Mouse (Mus musculus): ENCODE measurements around the gene Zfp458. TPM values are rescaled to one million over a fixed set of nuclear protein-coding genes. Genes with fewer than 3 reads are reported as not detected.

Zfp458 gene
- polyA plus RNA-seq (2021; fragmentation: Nextera tagmentation), result 1.7 and 3.0 TPM in 2 replicates
- long read RNA-seq, experiment 1, full-length matches to known transcripts, result 4 of 8 reads
- long read RNA-seq, experiment 1, partial matches to known transcripts, result 1 of 8 reads
- long read RNA-seq, experiment 1, other reads (novel, unspliced or antisense), result 3 of 8 reads
- long read RNA-seq, experiment 2, partial matches to known transcripts, result 0 of 5 reads
- long read RNA-seq, experiment 2, other reads (novel, unspliced or antisense), result 2 of 5 reads

DNA sequence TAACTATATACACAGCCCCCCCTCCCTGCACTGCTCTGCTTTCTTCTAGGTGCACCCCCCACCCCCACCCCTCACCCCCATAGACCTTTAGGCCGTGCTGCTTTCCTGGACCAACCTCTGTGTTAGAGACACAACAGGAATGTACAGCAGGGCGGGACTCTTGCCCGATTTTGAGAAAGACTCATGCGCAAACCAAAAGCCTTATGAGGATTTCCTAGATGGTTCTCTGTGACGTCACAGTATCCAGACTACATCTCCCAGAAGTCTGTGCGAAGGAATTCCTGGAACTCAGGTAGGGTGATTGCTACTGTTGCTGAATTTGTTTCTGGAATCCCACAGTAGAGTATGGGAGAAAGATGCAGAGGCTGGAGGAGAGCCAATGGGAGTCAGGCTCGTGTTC is at the start of gene Zfp458:
TSS of gene Zfp458 (minus strand) at position 153 of the 400 bp plus-strand sequence.

DNA sequence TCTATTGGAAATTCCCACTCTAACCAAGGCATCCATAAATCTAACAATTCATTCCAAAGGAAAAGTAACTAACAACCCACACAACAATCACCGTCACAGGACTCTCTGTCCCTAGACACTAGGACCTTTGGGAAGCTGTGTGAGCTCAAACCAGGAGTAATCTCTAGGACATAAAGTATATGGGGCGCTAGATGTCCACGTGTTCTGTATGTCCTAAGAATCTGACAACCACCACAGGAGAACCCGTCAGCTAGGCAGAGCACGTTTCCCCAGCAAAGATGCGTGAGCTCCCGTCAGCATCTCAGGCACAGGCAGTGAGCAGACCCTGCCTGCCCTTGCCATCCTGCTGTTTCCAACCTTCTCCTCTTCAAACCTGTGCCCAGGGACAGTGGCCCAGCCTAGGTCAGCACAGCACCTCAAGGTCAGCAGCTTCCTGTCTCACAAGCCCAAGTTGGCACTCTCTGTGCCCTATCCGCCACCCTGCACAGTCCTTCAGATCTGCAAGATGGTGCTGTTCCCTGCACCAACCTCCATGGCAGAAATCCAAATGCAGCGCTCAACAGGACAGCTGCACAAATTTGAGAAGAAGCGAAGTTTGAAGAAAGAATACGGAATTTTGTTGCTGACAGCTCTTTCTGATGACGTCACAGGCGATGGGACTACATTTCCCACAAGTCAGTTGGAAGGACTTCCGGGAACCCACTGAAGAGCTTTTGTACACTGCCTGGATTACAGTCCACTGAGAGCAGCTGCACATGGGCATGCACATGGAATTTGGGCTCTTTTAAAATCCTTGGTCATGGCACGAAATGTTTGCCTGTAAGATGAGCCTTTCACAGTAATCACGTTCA is 27.8 kb upstream of the Zfp458 start, which contains the start of gene Zfp457:
TSS of gene Zfp457 (minus strand) at position 664 of the 851 bp plus-strand sequence.

Other genes starting within 250 kb of the Zfp458 start
- 2.7 and 4.0 TPM in 2 replicates for gene Zfp712, start 217.3 kb downstream of the Zfp458 start, polyA plus RNA-seq (2021; fragmentation: Nextera tagmentation)
- 1.3 and 2.5 TPM in 2 replicates for gene Zfp708, start 180.5 kb downstream of the Zfp458 start, polyA plus RNA-seq (2021; fragmentation: Nextera tagmentation)
- 1.8 TPM in 2 replicates for gene Gm28557, start 169.9 kb downstream of the Zfp458 start, polyA plus RNA-seq (2021; fragmentation: Nextera tagmentation)
- 0.06 TPM in 1 of 2 replicates, not detected in the other for gene Rslcan18, start 162.2 kb downstream of the Zfp458 start, polyA plus RNA-seq (2021; fragmentation: Nextera tagmentation)
- 2.0 and 2.2 TPM in 2 replicates for gene Zfp759, start 156.8 kb downstream of the Zfp458 start, polyA plus RNA-seq (2021; fragmentation: Nextera tagmentation)
- 2.1 and 2.6 TPM in 2 replicates for gene Rsl1, start 105.3 kb downstream of the Zfp458 start, polyA plus RNA-seq (2021; fragmentation: Nextera tagmentation)
- 0.83 and 1.4 TPM in 2 replicates for gene Zfp455, start 84.0 kb downstream of the Zfp458 start, polyA plus RNA-seq (2021; fragmentation: Nextera tagmentation)
- 0.25 and 0.26 TPM in 2 replicates for gene Zfp457, start 28.0 kb upstream of the Zfp458 start, polyA plus RNA-seq (2021; fragmentation: Nextera tagmentation)
- 0.69 and 0.79 TPM in 2 replicates for gene Zfp595, start 54.1 kb upstream of the Zfp458 start, polyA plus RNA-seq (2021; fragmentation: Nextera tagmentation)
- gene Gm28044, start 82.1 kb upstream of the Zfp458 start, polyA plus RNA-seq (2021; fragmentation: Nextera tagmentation), result 0.98 TPM in 1 of 2 replicates, not detected in the other
- gene Zfp953, start 82.1 kb upstream of the Zfp458 start, polyA plus RNA-seq (2021; fragmentation: Nextera tagmentation), result 0.21 and 0.32 TPM in 2 replicates
- gene Gm28041, start 97.3 kb upstream of the Zfp458 start, polyA plus RNA-seq (2021; fragmentation: Nextera tagmentation), result 0.26 and 0.33 TPM in 2 replicates
- 0.28 and 0.38 TPM in 2 replicates for gene Zfp456, start 97.3 kb upstream of the Zfp458 start, polyA plus RNA-seq (2021; fragmentation: Nextera tagmentation)
- 1.3 and 1.5 TPM in 2 replicates for gene Zfp429, start 121.4 kb upstream of the Zfp458 start, polyA plus RNA-seq (2021; fragmentation: Nextera tagmentation)
- gene Zfp459, start 143.0 kb upstream of the Zfp458 start, polyA plus RNA-seq (2021; fragmentation: Nextera tagmentation), result 1.0 and 2.8 TPM in 2 replicates
- 7.6 and 7.8 TPM in 2 replicates for gene Zfp874a, start 173.2 kb upstream of the Zfp458 start, polyA plus RNA-seq (2021; fragmentation: Nextera tagmentation)
- gene Zfp874b, start 205.8 kb upstream of the Zfp458 start, polyA plus RNA-seq (2021; fragmentation: Nextera tagmentation), result 2.6 and 7.6 TPM in 2 replicates
- 3.9 and 4.2 TPM in 2 replicates for gene Zfp58, start 222.1 kb upstream of the Zfp458 start, polyA plus RNA-seq (2021; fragmentation: Nextera tagmentation)
- not detected in 2 replicates for gene Gm26965, start 247.7 kb upstream of the Zfp458 start, polyA plus RNA-seq (2021; fragmentation: Nextera tagmentation)
- gene Zfp87, start 247.7 kb upstream of the Zfp458 start, polyA plus RNA-seq (2021; fragmentation: Nextera tagmentation), result 33.0 and 39.1 TPM in 2 replicates